ENCODE assay signal across 9 mouse cellular contexts in genomic region chr9:48735466-48736312, GRCm38 (mm10).
A peak's percentile ranks its signal among the peaks of the same experiment; 100 is the strongest.
DNase-seq lines count a peak whose midpoint lies in the region; ATAC-seq lines count a peak whose summit lies in the region.
"Had no signal": no experiment of that assay in that cellular context is flagged by ENCODE, and none has a peak within 500 bp of the region (broad histone marks: within the 10 kb centered on the region; RNA-seq: fewer than 3 reads in every experiment).

No protein-coding gene starts in this region.

- ATAC-seq in heart, embryonic 12.5 days (ENCODE audit: insufficient number of reproducible peaks, low FRiP score) = no peak
- ATAC-seq in lung, embryonic 16.5 days (ENCODE audit: low read depth) = no peak
- no peak for ATAC-seq in neural tube, embryonic 14.5 days (ENCODE audit: low read depth)
- ATAC-seq: Patski had no signal

- H3K4me3 ChIP-seq in heart, embryonic 12.5 days = no peak overlapping the region
- no peak overlapping the region for H3K4me3 ChIP-seq in lung, embryonic 16.5 days (ENCODE audit: low read length)
- no peak overlapping the region for H3K4me3 ChIP-seq in neural tube, embryonic 14.5 days (ENCODE audit: low read depth, low read length)

- H3K4me2 ChIP-seq in heart, embryonic 12.5 days = no peak overlapping the region
- H3K4me2 ChIP-seq in lung, embryonic 16.5 days (ENCODE audit: low read depth, low read length) = no peak overlapping the region
- no peak overlapping the region for H3K4me2 ChIP-seq in neural tube, embryonic 14.5 days (ENCODE audit: low read depth, low read length)

- intact Hi-C loops in heart, postnatal 10 days (cut with DNase I) = loop anchor here (2.0 to 5.0 kb wide), 3 partner anchors 29 to 89 kb away; no protein-coding TSS in a partner anchor

- peak; percentile 95 for DNase-seq in heart, adult 11 months
- no peak for DNase-seq in lung, postnatal 25 days (ENCODE audit: low spot score)
- DNase-seq in heart, postnatal 10 days = peak; percentile 40 to 47
- no peak for DNase-seq in MN1 (ENCODE audit: low spot score)
- DNase-seq in yolk sac, embryonic 10.5 days (ENCODE audit: low spot score) = no peak

- H3K36me3 ChIP-seq in heart, embryonic 12.5 days = no peaks in the 10 kb centered on the region
- H3K36me3 ChIP-seq in lung, embryonic 16.5 days (ENCODE audit: control insufficient read depth, insufficient read depth, low read length) = no peaks in the 10 kb centered on the region
- no peaks in the 10 kb centered on the region for H3K36me3 ChIP-seq in neural tube, embryonic 14.5 days (ENCODE audit: control insufficient read depth, insufficient read depth, low read length)

- no peaks in the 10 kb centered on the region for H3K9me3 ChIP-seq in heart, embryonic 12.5 days (replicated peaks)
- H3K9me3 ChIP-seq in lung, embryonic 16.5 days (ENCODE audit: control insufficient read depth, low read length) = no peaks in the 10 kb centered on the region
- no peaks in the 10 kb centered on the region for H3K9me3 ChIP-seq in neural tube, embryonic 14.5 days (ENCODE audit: control insufficient read depth, low read length)

- no peaks in the 10 kb centered on the region; the same call in 1 of the 2 replicates for H3K27me3 ChIP-seq in heart, embryonic 12.5 days (replicated peaks)
- no peaks in the 10 kb centered on the region for H3K27me3 ChIP-seq in lung, embryonic 16.5 days (ENCODE audit: control insufficient read depth, insufficient read depth, low read depth, low read length)
- H3K27me3 ChIP-seq in neural tube, embryonic 14.5 days (ENCODE audit: control insufficient read depth, insufficient read depth, low read length) = no peaks in the 10 kb centered on the region; the same call in 1 of the 2 replicates

- H3K4me1 ChIP-seq in heart, embryonic 12.5 days (replicated peaks) = peaks cover 37% of the 10 kb centered on the region
- peaks cover 67% of the 10 kb centered on the region for H3K4me1 ChIP-seq in lung, embryonic 16.5 days (replicated peaks; ENCODE audit: control insufficient read depth, insufficient read depth, low read length)
- H3K4me1 ChIP-seq in neural tube, embryonic 14.5 days (ENCODE audit: control insufficient read depth, insufficient read depth, low read length) = peaks cover 69% of the 10 kb centered on the region

- no peak overlapping the region for H3K9ac ChIP-seq in heart, embryonic 12.5 days
- H3K9ac ChIP-seq in lung, embryonic 16.5 days (ENCODE audit: low read length) = peak overlapping the region; percentile 43
- H3K9ac ChIP-seq in neural tube, embryonic 14.5 days (replicated peaks; ENCODE audit: low read depth, low read length) = no peak overlapping the region

- WGBS in heart, embryonic 12.5 days = 57% methylated on average over 12 of the region's 12 CpGs
- 40% methylated on average over 12 of the region's 12 CpGs for WGBS in lung, embryonic 16.5 days
- WGBS in neural tube, embryonic 14.5 days = 47% methylated on average over 12 of the region's 12 CpGs

- no peak overlapping the region for H3K27ac ChIP-seq in heart, embryonic 12.5 days (ENCODE audit: poor library complexity, severe bottlenecking)
- H3K27ac ChIP-seq in lung, embryonic 16.5 days (ENCODE audit: low read length) = peak overlapping the region; percentile 91
- peak overlapping the region; percentile 58 for H3K27ac ChIP-seq in neural tube, embryonic 14.5 days (ENCODE audit: low read depth, low read length)

Comparison
In these comparisons a context has a peak if more than half of its experiments do, and no peak if none do; other contexts are left out.
1. DNase-seq: peak in heart, adult 11 months (single experiment) and heart, postnatal 10 days (2 of 2); none in lung, postnatal 25 days (single experiment), MN1 (single experiment) and yolk sac, embryonic 10.5 days (single experiment).